Mouse (Mus musculus): ENCODE measurements around the gene Slc6a11. TPM values are rescaled to one million over a fixed set of nuclear protein-coding genes. Genes with fewer than 3 reads are reported as not detected.

Slc6a11 gene
- polyA plus RNA-seq, 1 experiment from 2014 or later = not detected

- no peaks in the 10 kb centered on the region for H3K36me3 ChIP-seq (ENCODE audit: insufficient read depth, low read length)
- H3K4me2 ChIP-seq (replicated peaks; ENCODE audit: low read depth, low read length) = no peak overlapping the region
- DNase-seq (ENCODE audit: low spot score) (no peak), ATAC-seq (no peak)
- 67% methylated on average over 8 of the region's 8 CpGs for WGBS
- no peaks in the 10 kb centered on the region for H3K4me1 ChIP-seq (ENCODE audit: insufficient read depth, low read depth, low read length)
- H3K27me3 ChIP-seq (replicated peaks; ENCODE audit: insufficient read depth, low read length) = no peaks in the 10 kb centered on the region
- H3K9ac ChIP-seq (replicated peaks; ENCODE audit: low read depth) = no peak overlapping the region
- no peak overlapping the region for H3K27ac ChIP-seq (ENCODE audit: low read length)
- H3K4me3 ChIP-seq (ENCODE audit: low read depth, low read length) = no peak overlapping the region
- no peaks in the 10 kb centered on the region for H3K9me3 ChIP-seq (ENCODE audit: low read length)
- no peak for TF ChIP-seq CTCF (IDR thresholded peaks at IDR 0.05)
- TF ChIP-seq EP300 (IDR thresholded peaks at IDR 0.05) = no peak
Observed at GRCm38 (mm10) chr6:114188869-114189268, 57.8 kb downstream of the Slc6a11 start.

GRCm38 (mm10) chr6:114195998-114196397 lies 65.0 kb downstream of the Slc6a11 start:
- no peak overlapping the region for H3K9ac ChIP-seq (replicated peaks; ENCODE audit: low read depth)
- ATAC-seq = no peak
- no peaks in the 10 kb centered on the region for H3K9me3 ChIP-seq (ENCODE audit: low read length)
- no peak overlapping the region for H3K4me3 ChIP-seq (ENCODE audit: low read depth, low read length)
- no peak for TF ChIP-seq EP300 (IDR thresholded peaks at IDR 0.05)
- no peak for TF ChIP-seq CTCF (IDR thresholded peaks at IDR 0.05)
- no peaks in the 10 kb centered on the region for H3K36me3 ChIP-seq (ENCODE audit: insufficient read depth, low read length)
- no peaks in the 10 kb centered on the region for H3K4me1 ChIP-seq (ENCODE audit: insufficient read depth, low read depth, low read length)
- H3K27ac ChIP-seq (ENCODE audit: low read length) = no peak overlapping the region
- H3K27me3 ChIP-seq (replicated peaks; ENCODE audit: insufficient read depth, low read length) = no peaks in the 10 kb centered on the region
- H3K4me2 ChIP-seq (replicated peaks; ENCODE audit: low read depth, low read length) = no peak overlapping the region
- no peak for DNase-seq (ENCODE audit: low spot score)

DNA sequence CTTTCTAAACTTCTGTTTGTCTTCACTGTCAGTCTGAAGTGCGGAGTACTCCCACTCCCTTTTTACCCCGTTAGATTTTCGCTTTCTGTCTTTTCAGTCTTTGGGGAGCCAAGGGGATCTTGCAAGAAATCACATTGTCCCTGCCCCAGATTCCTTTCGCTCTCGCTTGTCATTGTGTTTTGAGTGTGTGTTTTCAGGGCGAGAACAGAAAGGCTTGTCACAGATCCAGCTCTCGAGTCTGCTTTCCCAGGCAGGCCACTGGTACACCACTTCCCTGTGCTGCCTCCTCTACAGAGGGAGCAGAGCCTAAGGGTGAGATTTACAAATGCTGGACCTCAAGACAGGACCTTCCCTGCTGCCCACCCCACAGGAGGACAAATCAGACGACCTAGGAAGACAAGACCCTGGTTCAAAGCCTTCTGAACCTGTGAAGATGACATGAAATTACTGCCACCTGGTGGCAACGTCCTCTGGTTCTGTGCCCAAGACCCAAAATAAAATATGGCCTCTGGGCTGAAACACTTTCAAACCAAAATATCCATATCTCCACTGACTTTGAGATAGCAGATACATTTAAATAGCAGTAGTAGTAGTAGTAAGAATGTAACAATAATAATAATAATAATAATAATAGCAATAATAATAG lies 68.3 kb downstream of the Slc6a11 start:
- TF ChIP-seq CTCF (IDR thresholded peaks at IDR 0.05) (no peak), EP300 (IDR thresholded peaks at IDR 0.05) (no peak)
- H3K4me1 ChIP-seq (ENCODE audit: insufficient read depth, low read depth, low read length) = no peaks in the 10 kb centered on the region
- ATAC-seq (no peak), DNase-seq (ENCODE audit: low spot score) (no peak)
- H3K4me2 ChIP-seq (replicated peaks; ENCODE audit: low read depth, low read length) = no peak overlapping the region
- H3K36me3 ChIP-seq (ENCODE audit: insufficient read depth, low read length) = no peaks in the 10 kb centered on the region
- no peaks in the 10 kb centered on the region for H3K9me3 ChIP-seq (ENCODE audit: low read length)
- no peaks in the 10 kb centered on the region for H3K27me3 ChIP-seq (replicated peaks; ENCODE audit: insufficient read depth, low read length)
- no peak overlapping the region for H3K27ac ChIP-seq (ENCODE audit: low read length)
- no peak overlapping the region for H3K4me3 ChIP-seq (ENCODE audit: low read depth, low read length)
- no peak overlapping the region for H3K9ac ChIP-seq (replicated peaks; ENCODE audit: low read depth)
- 47% methylated on average over 9 of the region's 9 CpGs for WGBS

DNA sequence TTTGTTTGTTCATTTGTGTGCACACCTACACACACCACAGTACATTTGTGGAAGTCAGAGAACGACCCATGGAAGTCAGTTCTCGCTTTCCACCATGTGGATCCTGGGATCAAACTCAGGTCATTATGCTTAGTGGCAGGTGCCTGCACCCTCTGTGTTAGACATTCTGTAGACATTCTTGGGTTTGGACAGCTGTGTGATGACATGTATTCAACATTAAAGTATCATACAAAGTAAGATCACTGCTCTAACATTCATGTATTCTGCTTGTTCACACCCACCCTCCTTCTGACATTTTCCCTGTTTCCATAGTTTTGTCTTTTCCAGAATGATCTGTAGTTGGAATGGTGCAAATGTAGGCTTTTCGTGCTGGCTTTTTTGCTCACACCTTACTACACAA lies 73.5 kb downstream of the Slc6a11 start:
- Histone ChIP-seq H3K27ac (ENCODE audit: low read length) (no peak overlapping the region), H3K4me2 (replicated peaks; ENCODE audit: low read depth, low read length) (no peak overlapping the region), H3K9ac (replicated peaks; ENCODE audit: low read depth) (no peak overlapping the region), H3K9me3 (ENCODE audit: low read length) (no peaks in the 10 kb centered on the region), H3K4me1 (ENCODE audit: insufficient read depth, low read depth, low read length) (no peaks in the 10 kb centered on the region), H3K4me3 (ENCODE audit: low read depth, low read length) (no peak overlapping the region), H3K27me3 (replicated peaks; ENCODE audit: insufficient read depth, low read length) (no peaks in the 10 kb centered on the region), H3K36me3 (ENCODE audit: insufficient read depth, low read length) (no peaks in the 10 kb centered on the region)
- TF ChIP-seq EP300 (IDR thresholded peaks at IDR 0.05) (no peak), CTCF (IDR thresholded peaks at IDR 0.05) (no peak)
- WGBS = 74% methylated on average over 3 of the region's 3 CpGs
- DNase-seq (ENCODE audit: low spot score) (no peak), ATAC-seq (no peak)

GRCm38 (mm10) chr6:114208296-114208695 lies 77.3 kb downstream of the Slc6a11 start:
- DNase-seq (ENCODE audit: low spot score) (no peak), ATAC-seq (no peak)
- WGBS = 93% methylated on average over 2 of the region's 2 CpGs
- Histone ChIP-seq H3K9me3 (ENCODE audit: low read length) (no peaks in the 10 kb centered on the region), H3K27ac (ENCODE audit: low read length) (no peak overlapping the region), H3K27me3 (replicated peaks; ENCODE audit: insufficient read depth, low read length) (no peaks in the 10 kb centered on the region), H3K4me2 (replicated peaks; ENCODE audit: low read depth, low read length) (no peak overlapping the region), H3K4me1 (ENCODE audit: insufficient read depth, low read depth, low read length) (no peaks in the 10 kb centered on the region), H3K36me3 (ENCODE audit: insufficient read depth, low read length) (no peaks in the 10 kb centered on the region), H3K4me3 (ENCODE audit: low read depth, low read length) (no peak overlapping the region), H3K9ac (replicated peaks; ENCODE audit: low read depth) (no peak overlapping the region)
- TF ChIP-seq EP300 (IDR thresholded peaks at IDR 0.05) = no peak
- TF ChIP-seq CTCF (IDR thresholded peaks at IDR 0.05) = no peak

DNA sequence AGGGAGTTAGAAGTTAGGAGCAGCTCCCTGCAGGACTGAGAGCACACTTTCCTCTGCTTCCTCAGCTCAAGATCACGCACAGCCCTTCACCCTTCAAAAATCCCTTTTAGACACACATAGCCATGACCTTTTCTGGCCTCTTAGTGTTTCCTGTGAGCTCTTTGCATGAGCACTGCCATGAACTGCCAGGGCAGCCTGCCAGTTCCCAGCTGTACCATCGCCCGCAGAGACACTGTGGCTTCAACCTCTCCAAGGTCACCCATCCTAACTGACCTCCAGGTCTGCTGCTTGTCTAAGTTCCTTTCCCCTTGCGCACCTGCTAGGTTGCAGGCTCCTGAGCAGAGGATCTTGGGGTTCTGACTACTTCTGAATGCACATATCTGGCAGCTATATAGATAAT lies 83.4 kb downstream of the Slc6a11 start:
- DNase-seq (ENCODE audit: low spot score) = no peak
- TF ChIP-seq CTCF (IDR thresholded peaks at IDR 0.05) (no peak), EP300 (IDR thresholded peaks at IDR 0.05) (no peak)
- H3K4me1 ChIP-seq (ENCODE audit: insufficient read depth, low read depth, low read length) = no peaks in the 10 kb centered on the region
- H3K4me3 ChIP-seq (ENCODE audit: low read depth, low read length) = no peak overlapping the region
- no peak overlapping the region for H3K27ac ChIP-seq (ENCODE audit: low read length)
- H3K36me3 ChIP-seq (ENCODE audit: insufficient read depth, low read length) = no peaks in the 10 kb centered on the region
- no peak overlapping the region for H3K9ac ChIP-seq (replicated peaks; ENCODE audit: low read depth)
- ATAC-seq = no peak
- no peaks in the 10 kb centered on the region for H3K9me3 ChIP-seq (ENCODE audit: low read length)
- WGBS = 53% methylated on average over 4 of the region's 4 CpGs
- no peak overlapping the region for H3K4me2 ChIP-seq (replicated peaks; ENCODE audit: low read depth, low read length)
- H3K27me3 ChIP-seq (replicated peaks; ENCODE audit: insufficient read depth, low read length) = no peaks in the 10 kb centered on the region

All from lung, postnatal 0 days (tissue).